Mouse (Mus musculus) R1 (cell line): ENCODE data around the gene Gm20696.

ENCODE experiments used
- DNase-seq: peaks from one replicate; pipeline ENCODE4 v3.0.0-alpha.2; 2018; ENCODE audit warnings: low read depth, low spot score

Gm20696 gene

GRCm38 (mm10) chr6:99263061-99263885, 403.3 kb downstream of the Gm20696 start:
- DNase-seq = peak; percentile 35

- no peak for DNase-seq
Observed at GRCm38 (mm10) chr6:99261737-99262130, 404.9 kb downstream of the Gm20696 start.

- no peak for DNase-seq
Observed at GRCm38 (mm10) chr6:99260941-99261736, 405.5 kb downstream of the Gm20696 start.

GRCm38 (mm10) chr6:99258346-99258745, 408.3 kb downstream of the Gm20696 start:
- no peak for DNase-seq

GRCm38 (mm10) chr6:99257676-99258075, 408.9 kb downstream of the Gm20696 start:
- no peak for DNase-seq

- no peak for DNase-seq
Observed at GRCm38 (mm10) chr6:99253331-99253730, 413.3 kb downstream of the Gm20696 start.

- no peak for DNase-seq
Observed at GRCm38 (mm10) chr6:99252816-99253215, 413.8 kb downstream of the Gm20696 start.

- DNase-seq = no peak
Observed at GRCm38 (mm10) chr6:99251924-99252323, 414.7 kb downstream of the Gm20696 start.

- DNase-seq = no peak
Observed at GRCm38 (mm10) chr6:99251222-99251621, 415.4 kb downstream of the Gm20696 start.

GRCm38 (mm10) chr6:99249496-99250030, 417.0 kb downstream of the Gm20696 start:
- no peak for DNase-seq

- DNase-seq = no peak
Observed at GRCm38 (mm10) chr6:99248396-99248795, 418.2 kb downstream of the Gm20696 start.

- no peak for DNase-seq
Observed at GRCm38 (mm10) chr6:99241625-99242395, 424.8 kb downstream of the Gm20696 start.

GRCm38 (mm10) chr6:99240764-99241163, 425.8 kb downstream of the Gm20696 start:
- peak; percentile 96 for DNase-seq

GRCm38 (mm10) chr6:99235588-99235987, 431.0 kb downstream of the Gm20696 start:
- no peak for DNase-seq

GRCm38 (mm10) chr6:99233411-99233810, 433.2 kb downstream of the Gm20696 start:
- DNase-seq = no peak

- DNase-seq = no peak
Observed at GRCm38 (mm10) chr6:99228336-99228870, 438.2 kb downstream of the Gm20696 start.

GRCm38 (mm10) chr6:99221147-99221546, 445.4 kb downstream of the Gm20696 start:
- DNase-seq = no peak

- no peak for DNase-seq
Observed at GRCm38 (mm10) chr6:99220472-99220871, 446.1 kb downstream of the Gm20696 start.

GRCm38 (mm10) chr6:99217846-99218245, 448.8 kb downstream of the Gm20696 start:
- no peak for DNase-seq

GRCm38 (mm10) chr6:99217155-99217554, 449.4 kb downstream of the Gm20696 start:
- no peak for DNase-seq

GRCm38 (mm10) chr6:99212461-99212860, 454.1 kb downstream of the Gm20696 start:
- DNase-seq = no peak
